In the genomic region with DNA sequence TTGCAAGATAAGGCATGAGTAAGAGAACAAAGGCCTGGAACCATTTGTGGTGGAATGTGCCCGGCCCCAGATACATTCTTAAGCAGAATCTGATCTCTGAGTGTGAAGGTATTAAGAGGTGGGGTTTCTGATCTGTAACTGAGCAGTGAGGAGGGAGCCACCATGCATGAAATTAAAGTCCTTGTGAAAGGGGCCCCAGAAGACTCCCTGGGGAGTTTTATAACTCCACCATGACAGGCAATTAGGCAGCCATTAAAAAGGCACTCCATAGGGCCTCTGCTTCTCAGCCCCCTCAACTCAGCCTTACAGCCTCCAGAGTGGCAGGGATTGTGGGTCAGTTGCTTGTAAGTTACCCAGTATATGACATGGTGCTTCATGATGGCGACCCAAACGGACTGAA, we compare ENCODE assay signal across 20 mouse cellular contexts. TPM values are rescaled to one million over a fixed set of nuclear protein-coding genes. Genes with fewer than 3 reads are reported as not detected.
DNase-seq lines count a peak whose midpoint lies in the region; ATAC-seq lines count a peak whose summit lies in the region.
"Had no signal": no experiment of that assay in that cellular context is flagged by ENCODE, and none has a peak within 500 bp of the region (broad histone marks: within the 10 kb centered on the region; RNA-seq: fewer than 3 reads in every experiment).

No protein-coding gene starts in this region.

- no peaks in the 10 kb centered on the region for H3K27me3 ChIP-seq in forebrain, embryonic 11.5 days (ENCODE audit: control insufficient read depth, insufficient read depth, low read length)
- no peaks in the 10 kb centered on the region for H3K27me3 ChIP-seq in forebrain, embryonic 12.5 days
- no peaks in the 10 kb centered on the region for H3K27me3 ChIP-seq in liver, embryonic 11.5 days (replicated peaks; ENCODE audit: control insufficient read depth, insufficient read depth, low read length)
- H3K27me3 ChIP-seq in liver, embryonic 15.5 days, result no peaks in the 10 kb centered on the region
- no peaks in the 10 kb centered on the region for H3K27me3 ChIP-seq in heart, embryonic 10.5 days (ENCODE audit: insufficient read depth, poor library complexity, severe bottlenecking)
- H3K27me3 ChIP-seq: CH12.LX; embryonic facial prominence, embryonic 13.5 days; hindbrain, embryonic 13.5 days had no signal

- no peaks in the 10 kb centered on the region for H3K36me3 ChIP-seq in forebrain, embryonic 11.5 days (ENCODE audit: control insufficient read depth, insufficient read depth, low read length)
- H3K36me3 ChIP-seq in forebrain, embryonic 12.5 days (replicated peaks), result no peaks in the 10 kb centered on the region
- no peaks in the 10 kb centered on the region for H3K36me3 ChIP-seq in liver, embryonic 11.5 days (ENCODE audit: control insufficient read depth, insufficient read depth, low read length)
- H3K36me3 ChIP-seq in liver, embryonic 15.5 days (replicated peaks), result no peaks in the 10 kb centered on the region
- H3K36me3 ChIP-seq in heart, embryonic 10.5 days, result no peaks in the 10 kb centered on the region
- H3K36me3 ChIP-seq: embryonic facial prominence, embryonic 13.5 days; forebrain, embryonic 10.5 days; hindbrain, embryonic 13.5 days had no signal

- peak; percentile 46 for ATAC-seq in forebrain, embryonic 11.5 days (replicated peaks; ENCODE audit: low FRiP score)
- ATAC-seq in forebrain, embryonic 12.5 days (ENCODE audit: low FRiP score), result no peak
- ATAC-seq in liver, embryonic 11.5 days (replicated peaks; ENCODE audit: low FRiP score), result no peak
- no peak for ATAC-seq in liver, embryonic 15.5 days (ENCODE audit: insufficient read depth)

- no peak overlapping the region for H3K4me3 ChIP-seq in forebrain, embryonic 11.5 days (ENCODE audit: low read depth, low read length)
- no peak overlapping the region for H3K4me3 ChIP-seq in forebrain, embryonic 12.5 days (replicated peaks)
- no peak overlapping the region for H3K4me3 ChIP-seq in liver, embryonic 11.5 days (ENCODE audit: low read depth, low read length)
- H3K4me3 ChIP-seq in liver, embryonic 15.5 days (replicated peaks), result no peak overlapping the region
- no peak overlapping the region for H3K4me3 ChIP-seq in heart, embryonic 10.5 days
- H3K4me3 ChIP-seq: embryonic facial prominence, embryonic 13.5 days; forebrain, embryonic 10.5 days; hindbrain, embryonic 13.5 days had no signal

- no peak for DNase-seq in forebrain, embryonic 11.5 days (ENCODE audit: low spot score)
- DNase-seq in liver, embryonic 11.5 days (ENCODE audit: low spot score), result no peak
- DNase-seq in liver, result no peak
- peak; percentile 61 for DNase-seq in R1 (ENCODE audit: low read depth, low spot score)
- no peak for DNase-seq in heart, embryonic 10.5 days (ENCODE audit: low spot score)
- DNase-seq in urinary bladder, postnatal 10 days (ENCODE audit: low spot score), result no peak
- DNase-seq: adrenal gland, postnatal 10 days; cerebellum, adult 18-20 months; gastrocnemius, postnatal 10 days; heart, adult 18-20 months; kidney, adult 8-10 months; left cerebral cortex, postnatal 4 days; lung, postnatal 10 days had no signal

- no peak overlapping the region for H3K9ac ChIP-seq in forebrain, embryonic 11.5 days (ENCODE audit: low read length)
- no peak overlapping the region for H3K9ac ChIP-seq in forebrain, embryonic 12.5 days
- H3K9ac ChIP-seq in liver, embryonic 11.5 days (ENCODE audit: low read depth, low read length), result 0 out of 2 replicates have a peak overlapping the region, but pooled peaks have one; percentile 2
- H3K9ac ChIP-seq in liver, embryonic 15.5 days, result no peak overlapping the region
- H3K9ac ChIP-seq: embryonic facial prominence, embryonic 13.5 days; hindbrain, embryonic 13.5 days; liver, embryonic 14.5 days had no signal

- no peak overlapping the region for H3K4me2 ChIP-seq in forebrain, embryonic 11.5 days (ENCODE audit: low read depth, low read length, severe bottlenecking)
- H3K4me2 ChIP-seq in forebrain, embryonic 12.5 days, result no peak overlapping the region
- H3K4me2 ChIP-seq in liver, embryonic 11.5 days, result no peak overlapping the region
- H3K4me2 ChIP-seq in liver, embryonic 15.5 days, result no peak overlapping the region
- H3K4me2 ChIP-seq: embryonic facial prominence, embryonic 13.5 days; hindbrain, embryonic 13.5 days had no signal

- 28% methylated on average over 3 of the region's 3 CpGs for WGBS in forebrain, embryonic 11.5 days
- 19% methylated on average over 3 of the region's 3 CpGs for WGBS in forebrain, embryonic 12.5 days
- WGBS in liver, embryonic 11.5 days, result 75% methylated on average over 3 of the region's 3 CpGs
- WGBS in liver, embryonic 15.5 days (ENCODE audit: insufficient replicate concordance), result 66% methylated on average over 3 of the region's 3 CpGs
- WGBS in heart, embryonic 10.5 days, result 69% methylated on average over 3 of the region's 3 CpGs

- H3K27ac ChIP-seq in forebrain, embryonic 11.5 days (ENCODE audit: low read depth, low read length), result no peak overlapping the region
- H3K27ac ChIP-seq in forebrain, embryonic 12.5 days, result no peak overlapping the region
- peak overlapping the region; percentile 30; the same call in 1 of the 2 replicates for H3K27ac ChIP-seq in liver, embryonic 11.5 days (ENCODE audit: low read depth, low read length)
- peak overlapping the region; percentile 46 for H3K27ac ChIP-seq in liver, embryonic 15.5 days (replicated peaks)
- H3K27ac ChIP-seq in heart, embryonic 10.5 days, result no peak overlapping the region
- H3K27ac ChIP-seq: embryonic facial prominence, embryonic 13.5 days; forebrain, embryonic 10.5 days; hindbrain, embryonic 13.5 days; liver, embryonic 14.5 days had no signal

- no peaks in the 10 kb centered on the region for H3K4me1 ChIP-seq in forebrain, embryonic 11.5 days (replicated peaks; ENCODE audit: control insufficient read depth, insufficient read depth, low read length)
- peaks cover 3% of the 10 kb centered on the region; the same call in 1 of the 2 replicates for H3K4me1 ChIP-seq in forebrain, embryonic 12.5 days
- H3K4me1 ChIP-seq in liver, embryonic 11.5 days (replicated peaks; ENCODE audit: control insufficient read depth, insufficient read depth, low read length), result peaks cover 23% of the 10 kb centered on the region
- peaks cover 53% of the 10 kb centered on the region for H3K4me1 ChIP-seq in liver, embryonic 15.5 days (replicated peaks)
- peaks cover 10% of the 10 kb centered on the region for H3K4me1 ChIP-seq in heart, embryonic 10.5 days
- H3K4me1 ChIP-seq: embryonic facial prominence, embryonic 13.5 days; hindbrain, embryonic 13.5 days had no signal

- no peaks in the 10 kb centered on the region for H3K9me3 ChIP-seq in forebrain, embryonic 11.5 days (ENCODE audit: control insufficient read depth, low read length)
- no peaks in the 10 kb centered on the region for H3K9me3 ChIP-seq in forebrain, embryonic 12.5 days
- H3K9me3 ChIP-seq in liver, embryonic 11.5 days (ENCODE audit: control insufficient read depth, low read length), result no peaks in the 10 kb centered on the region
- H3K9me3 ChIP-seq in liver, embryonic 15.5 days (replicated peaks), result no peaks in the 10 kb centered on the region
- H3K9me3 ChIP-seq in heart, embryonic 10.5 days, result no peaks in the 10 kb centered on the region
- H3K9me3 ChIP-seq: embryonic facial prominence, embryonic 13.5 days; forebrain, embryonic 10.5 days; hindbrain, embryonic 13.5 days had no signal

RNA-seq across cellular contexts. Expression of a gene that starts 8.5 kb away (rescaled TPM):
- 8.3 and 8.8 TPM in 2 replicates for polyA plus RNA-seq in forebrain, embryonic 11.5 days (2014; fragmentation: Nextera tagmentation; extraction: Ambion mirVana)
- polyA plus RNA-seq in forebrain, embryonic 12.5 days (2016; fragmentation: Nextera tagmentation; extraction: Ambion mirVana), result 4.9 and 9.0 TPM in 2 replicates
- polyA plus RNA-seq in liver, embryonic 11.5 days (2014; fragmentation: Nextera tagmentation; extraction: Ambion mirVana), result 66.0 and 67.9 TPM in 2 replicates
- polyA plus RNA-seq in liver, embryonic 15.5 days (2015; fragmentation: Nextera tagmentation; extraction: Ambion mirVana), result 25.7 and 26.7 TPM in 2 replicates
- 22.0 and 28.5 TPM in 2 replicates for polyA plus RNA-seq in heart, embryonic 10.5 days (2016; fragmentation: Nextera tagmentation; extraction: Ambion mirVana)

Comparison
In these comparisons a context has a peak if more than half of its experiments do, and no peak if none do; other contexts are left out.
1. H3K27ac ChIP-seq: peak in liver, embryonic 11.5 days (single experiment) and liver, embryonic 15.5 days (single experiment); none in forebrain, embryonic 11.5 days (single experiment), forebrain, embryonic 12.5 days (single experiment) and heart, embryonic 10.5 days (single experiment).